Mouse (Mus musculus) limb, embryonic 14.5 days (tissue): ENCODE results near the gene Tpcn1. TPM values are rescaled to one million over a fixed set of nuclear protein-coding genes. Genes with fewer than 3 reads are reported as not detected.

Experiments
- ATAC-seq: fragments of 200-750 bp; cut with Nextera tagmentation; 2 replicates; pipeline ENCODE4 v1.8.0; 2017; ENCODE audit warnings: low read depth, moderate number of reproducible peaks, moderate TSS enrichment; ENCODE audit not compliant: low FRiP score
- DNase-seq: peaks from one replicate; pipeline ENCODE4 v3.0.0-alpha.2; 2015; ENCODE audit warnings: low spot score
- H3K27ac ChIP-seq: fragments of 300-500 bp; sonication (generic); replicated peaks from 2 replicates; pipeline ENCODE4 v1.5.1; 2014; ENCODE audit warnings: low read depth, mild to moderate bottlenecking, low read length, moderate library complexity, mixed read lengths
- H3K27me3 ChIP-seq: fragments of 300-500 bp; sonication (generic); 2 replicates; pipeline ENCODE4 v1.6.1; 2014; ENCODE audit warnings: low read length, mixed read lengths; ENCODE audit not compliant: control insufficient read depth, insufficient read depth
- H3K36me3 ChIP-seq: fragments of 300-500 bp; sonication (generic); 2 replicates; pipeline ENCODE4 v1.6.1; 2014; ENCODE audit warnings: mild to moderate bottlenecking, low read length, moderate library complexity, mixed read lengths; ENCODE audit not compliant: control insufficient read depth, insufficient read depth
- H3K4me1 ChIP-seq: fragments of 300-500 bp; sonication (generic); 2 replicates; pipeline ENCODE4 v1.6.1; 2014; ENCODE audit warnings: antibody characterized with exemption, low read length, mixed read lengths; ENCODE audit not compliant: control insufficient read depth, insufficient read depth
- H3K4me2 ChIP-seq: fragments of 300-500 bp; sonication (generic); replicated peaks from 2 replicates; pipeline ENCODE4 v1.6.1; 2014; ENCODE audit warnings: low read depth, mild to moderate bottlenecking, low read length, moderate library complexity; ENCODE audit not compliant: severe bottlenecking
- H3K4me3 ChIP-seq: fragments of 300-500 bp; sonication (generic); replicated peaks from 2 replicates; pipeline ENCODE4 v1.5.1; 2014; ENCODE audit warnings: low read length
- H3K9ac ChIP-seq: fragments of 300-500 bp; sonication (generic); 2 replicates; pipeline ENCODE4 v1.6.1; 2014; ENCODE audit warnings: mild to moderate bottlenecking, low read depth, low read length, moderate library complexity; ENCODE audit not compliant: severe bottlenecking
- H3K9me3 ChIP-seq: fragments of 300-500 bp; sonication (generic); 2 replicates; pipeline ENCODE4 v1.6.1; 2016; ENCODE audit warnings: low read length; ENCODE audit not compliant: control insufficient read depth
- POLR2A ChIP-seq: fragments of 200-500 bp; IDR thresholded peaks from 2 replicates; pipeline ENCODE4 v1.8.0; 2012; ENCODE audit warnings: inconsistent platforms, mild to moderate bottlenecking, moderate library complexity, borderline replicate concordance; ENCODE audit not compliant: insufficient read depth, insufficient read length; ENCODE audit errors: extremely low read depth
- WGBS: fragments of 180-500 bp; shearing (Covaris S2); extraction: QIAGEN DNeasy Blood & Tissue Kit; methylation state at CpG from one replicate; pipeline ENCODE4 v1.1.7; 2014; 5-methylcytosine and 5-hydroxymethylcytosine counted together
- polyA plus RNA-seq, 2 experiments: library from polyadenylated mRNA; depleted of rRNA in 1 of 2; stranded (reverse) in 1 of 2; unstranded in 1 of 2; fragments of >200 nt; fragmentation: Nextera tagmentation in 1 of 2; extraction: Ambion mirVana in 1 of 2; gene quantifications; 2 replicates each; pipeline versions ENCODE4 v1.2.1 to v1.2.3; 2012 to 2014

Gene Tpcn1
- polyA plus RNA-seq, 2 experiments: 25.2 to 47.1 TPM

GRCm38 (mm10) chr5:120618778-120619177 lies 30.3 kb upstream of the Tpcn1 start:
- H3K27me3 ChIP-seq: no peaks in the 10 kb centered on the region
- ATAC-seq (no peak), DNase-seq (no peak)
- no peak overlapping the region for H3K27ac ChIP-seq
- TF ChIP-seq POLR2A: no peak
- WGBS: 79% methylated on average over 11 of the region's 12 CpGs
- H3K4me3 ChIP-seq: no peak overlapping the region
- peaks cover 3% of the 10 kb centered on the region for H3K4me1 ChIP-seq
- H3K4me2 ChIP-seq: no peak overlapping the region
- peaks cover 3% of the 10 kb centered on the region; the same call in 1 of the 2 replicates for H3K9me3 ChIP-seq
- no peak overlapping the region for H3K9ac ChIP-seq
- H3K36me3 ChIP-seq: peaks cover 70% of the 10 kb centered on the region

GRCm38 (mm10) chr5:120615903-120616302 lies 27.4 kb upstream of the Tpcn1 start:
- H3K9ac ChIP-seq: no peak overlapping the region
- DNase-seq: no peak
- peaks cover 13% of the 10 kb centered on the region for H3K4me1 ChIP-seq
- H3K36me3 ChIP-seq: peaks cover 41% of the 10 kb centered on the region
- no peak for TF ChIP-seq POLR2A
- H3K4me3 ChIP-seq: no peak overlapping the region
- H3K4me2 ChIP-seq: no peak overlapping the region
- no peak overlapping the region for H3K27ac ChIP-seq
- peaks cover 3% of the 10 kb centered on the region; the same call in 1 of the 2 replicates for H3K9me3 ChIP-seq
- WGBS: 96% methylated on average over 4 of the region's 4 CpGs
- ATAC-seq: no peak
- no peaks in the 10 kb centered on the region for H3K27me3 ChIP-seq

GRCm38 (mm10) chr5:120612822-120613604 lies 24.5 kb upstream of the Tpcn1 start:
- H3K36me3 ChIP-seq: peaks cover 22% of the 10 kb centered on the region
- under 1% methylated on average over 59 of the region's 69 CpGs for WGBS
- peak overlapping the region; percentile 75 for H3K4me2 ChIP-seq
- TF ChIP-seq POLR2A: peak; percentile 88; the same call in 1 of the 2 replicates
- peak overlapping the region; percentile 58 for H3K4me3 ChIP-seq
- peak overlapping the region; percentile 59 for H3K9ac ChIP-seq
- H3K4me1 ChIP-seq: peaks cover 13% of the 10 kb centered on the region
- no peaks in the 10 kb centered on the region for H3K27me3 ChIP-seq
- ATAC-seq: peak; percentile 93
- H3K9me3 ChIP-seq: peaks cover 3% of the 10 kb centered on the region; the same call in 1 of the 2 replicates
- peak overlapping the region; percentile 84 for H3K27ac ChIP-seq
- DNase-seq: peak; percentile 100

DNA sequence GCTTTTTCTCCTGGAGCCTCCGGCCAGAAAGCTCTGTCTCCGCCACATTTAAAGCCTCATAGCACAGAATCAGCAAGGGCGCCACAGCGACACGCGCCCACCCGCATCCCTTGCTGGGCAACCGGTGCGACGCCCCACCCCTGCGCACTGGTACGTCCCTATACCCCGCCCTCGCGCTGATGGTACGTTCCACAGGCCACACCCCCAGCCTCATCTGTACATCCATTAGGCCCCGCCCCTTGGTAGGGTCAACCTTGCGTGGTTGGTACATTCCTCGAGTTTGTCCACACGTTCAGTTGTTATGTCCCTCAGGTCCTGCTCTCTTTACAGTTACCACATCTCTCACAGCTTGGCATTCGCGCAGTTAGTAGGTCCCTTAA lies 24.0 kb upstream of the Tpcn1 start, which contains the start of the genes Rita1 and Ddx54:
Gene Rita1 (minus strand): TSS at position 148 of the 380 bp plus-strand sequence.
Gene Ddx54 (plus strand): TSS at position 298 of the 380 bp plus-strand sequence.
- no peak for TF ChIP-seq POLR2A
- Histone ChIP-seq H3K4me1 (peaks cover 13% of the 10 kb centered on the region), H3K9ac (peak within 1 kb of the TSS; percentile 59), H3K27me3 (no peaks in the 10 kb centered on the region), H3K9me3 (peaks cover 3% of the 10 kb centered on the region; the same call in 1 of the 2 replicates), H3K4me3 (peak within 1 kb of the TSS; percentile 58), H3K36me3 (peaks cover 17% of the 10 kb centered on the region), H3K27ac (peak within 1 kb of the TSS; percentile 84), H3K4me2 (peak within 1 kb of the TSS; percentile 75)
- under 1% methylated on average over 22 of the region's 22 CpGs for WGBS
- DNase-seq: peak; percentile 97
- peak; percentile 88 for ATAC-seq

- no peak for TF ChIP-seq POLR2A
Measured at GRCm38 (mm10) chr5:120611416-120611815, 22.9 kb upstream of the Tpcn1 start.

More at GRCm38 (mm10) chr5:120611416-120611815, 22.9 kb upstream of the Tpcn1 start:
- Histone ChIP-seq H3K36me3 (0 out of 2 replicates have a peak, but pooled peaks cover 10% of the 10 kb centered on the region), H3K9ac (peak overlapping the region; percentile 59), H3K4me1 (peaks cover 13% of the 10 kb centered on the region), H3K27me3 (no peaks in the 10 kb centered on the region), H3K4me2 (peak overlapping the region; percentile 75), H3K4me3 (peak overlapping the region; percentile 58), H3K27ac (no peak overlapping the region), H3K9me3 (peaks cover 3% of the 10 kb centered on the region; the same call in 1 of the 2 replicates)
- DNase-seq (no peak), ATAC-seq (no peak)
- 53% methylated on average over 8 of the region's 8 CpGs for WGBS
